Mouse (Mus musculus): ENCODE measurements at regions not wholly inside any gene's neighbourhood (a gene's known extent, or its start where the extent isn't known, plus 50 kb on each side); places are given as distances from the start of the nearest gene placed in this dataset.

DNA sequence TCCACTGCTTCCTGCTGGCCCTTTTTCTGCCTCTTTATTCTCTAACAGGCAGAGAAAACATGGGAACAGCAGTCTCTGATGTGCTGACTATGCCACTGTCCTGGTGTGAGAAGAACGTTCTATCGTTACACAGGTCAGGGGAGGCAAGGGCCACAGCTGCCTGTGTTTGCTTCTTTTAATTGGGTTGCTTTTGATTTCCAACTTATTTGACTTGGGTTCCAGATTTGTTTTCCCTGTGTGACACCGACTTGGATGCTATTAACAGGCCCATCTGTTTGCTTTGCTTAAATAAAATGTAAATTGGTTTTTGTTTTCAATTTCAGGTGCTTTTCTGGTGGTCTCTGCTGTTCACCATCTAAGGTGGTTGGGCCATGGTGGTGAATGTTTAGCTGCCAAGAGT, 225.8 kb downstream of the Gm5426 start:
- TF ChIP-seq FLI1 (IDR thresholded peaks at IDR 0.05; ENCODE audit: low read length) (no peak), GATA1 (IDR thresholded peaks at IDR 0.05; ENCODE audit: borderline replicate concordance, low read length) (no peak)

Data from megakaryocyte, embryonic 14.5 days (primary cell).